Mouse (Mus musculus) midbrain, embryonic 13.5 days (tissue): ENCODE results near the gene Ddx49. TPM values are rescaled to one million over a fixed set of nuclear protein-coding genes. Genes with fewer than 3 reads are reported as not detected.

Source experiments
- ATAC-seq: fragments of 200-750 bp; cut with Nextera tagmentation; 2 replicates; pipeline ENCODE4 v1.8.0; 2017; ENCODE audit warnings: mild to moderate bottlenecking, moderate TSS enrichment, moderate library complexity
- H3K27ac ChIP-seq: fragments of 300-500 bp; sonication (generic); 2 replicates; pipeline ENCODE4 v1.5.1; 2015; ENCODE audit warnings: inconsistent platforms, mild to moderate bottlenecking, moderate library complexity
- H3K27me3 ChIP-seq: fragments of 300-500 bp; sonication (generic); 2 replicates; pipeline ENCODE4 v1.6.1; 2015; ENCODE audit warnings: mild to moderate bottlenecking, inconsistent platforms
- H3K36me3 ChIP-seq: fragments of 300-500 bp; sonication (generic); 2 replicates; pipeline ENCODE4 v1.6.1; 2015; ENCODE audit warnings: mild to moderate bottlenecking, inconsistent platforms
- H3K4me1 ChIP-seq: fragments of 300-500 bp; sonication (generic); replicated peaks from 2 replicates; pipeline ENCODE4 v1.6.1; 2015; ENCODE audit warnings: inconsistent platforms
- H3K4me2 ChIP-seq: fragments of 300-500 bp; sonication (generic); replicated peaks from 2 replicates; pipeline ENCODE4 v1.6.1; 2015; ENCODE audit warnings: moderate library complexity, mild to moderate bottlenecking, inconsistent platforms
- H3K4me3 ChIP-seq: fragments of 300-500 bp; sonication (generic); replicated peaks from 2 replicates; pipeline ENCODE4 v1.5.1; 2015; ENCODE audit warnings: mild to moderate bottlenecking, inconsistent platforms
- H3K9ac ChIP-seq: fragments of 300-500 bp; sonication (generic); replicated peaks from 2 replicates; pipeline ENCODE4 v1.6.1; 2015; ENCODE audit warnings: mild to moderate bottlenecking, inconsistent platforms
- H3K9me3 ChIP-seq: fragments of 300-500 bp; sonication (generic); 2 replicates; pipeline ENCODE4 v1.6.1; 2016; ENCODE audit warnings: mild to moderate bottlenecking, inconsistent platforms
- WGBS: fragments of 180-500 bp; shearing (Covaris S2); methylation state at CpG from one replicate; pipeline ENCODE4 v1.1.7; 2015; 5-methylcytosine and 5-hydroxymethylcytosine counted together
- polyA plus RNA-seq: library from polyadenylated mRNA; unstranded; fragments of >200 nt; fragmentation: Nextera tagmentation; extraction: Ambion mirVana; gene quantifications from 2 replicates; pipeline ENCODE4 v1.2.1, GENCODE M21; 2015

Ddx49 gene
- polyA plus RNA-seq, 1 experiment from 2014 or later, result 50.0 TPM

- WGBS, result 2% methylated on average over 63 of the region's 66 CpGs
- Histone ChIP-seq H3K9me3 (no peaks in the 10 kb centered on the region), H3K9ac (peak within 1 kb of the TSS; percentile 84), H3K4me1 (peaks cover 37% of the 10 kb centered on the region), H3K27me3 (no peaks in the 10 kb centered on the region), H3K27ac (peak within 1 kb of the TSS; percentile 95), H3K36me3 (peaks cover 51% of the 10 kb centered on the region), H3K4me3 (peak within 1 kb of the TSS; percentile 66), H3K4me2 (peak within 1 kb of the TSS; percentile 68)
- peak; percentile 61 for ATAC-seq
Measured at GRCm38 (mm10) chr8:70315624-70316510, 13.6 kb upstream of the Ddx49 start, which contains the start of gene Cers1. Cers1 (plus strand) TSS chr8:70315775.

GRCm38 (mm10) chr8:70313399-70313798, 11.1 kb upstream of the Ddx49 start:
- no peaks in the 10 kb centered on the region for H3K9me3 ChIP-seq
- H3K9ac ChIP-seq, result no peak overlapping the region
- peaks cover 54% of the 10 kb centered on the region for H3K36me3 ChIP-seq
- H3K4me3 ChIP-seq, result no peak overlapping the region
- WGBS, result 96% methylated on average over 2 of the region's 2 CpGs
- H3K4me1 ChIP-seq, result peaks cover 37% of the 10 kb centered on the region
- ATAC-seq, result no peak
- no peak overlapping the region for H3K4me2 ChIP-seq
- H3K27me3 ChIP-seq, result no peaks in the 10 kb centered on the region
- H3K27ac ChIP-seq, result no peak overlapping the region

GRCm38 (mm10) chr8:70309311-70309710, 7.0 kb upstream of the Ddx49 start:
- Histone ChIP-seq H3K4me3 (no peak overlapping the region), H3K27ac (no peak overlapping the region), H3K4me2 (no peak overlapping the region), H3K4me1 (peaks cover 6% of the 10 kb centered on the region), H3K9me3 (no peaks in the 10 kb centered on the region), H3K36me3 (peaks cover 89% of the 10 kb centered on the region), H3K9ac (no peak overlapping the region), H3K27me3 (no peaks in the 10 kb centered on the region)
- no peak for ATAC-seq
- WGBS, result 22% methylated on average over 2 of the region's 2 CpGs

- H3K36me3 ChIP-seq, result peaks cover 57% of the 10 kb centered on the region
- H3K4me2 ChIP-seq, result peak overlapping the region; percentile 97
- peak overlapping the region; percentile 83 for H3K9ac ChIP-seq
- peak overlapping the region; percentile 60; the same call in 1 of the 2 replicates for H3K27ac ChIP-seq
- H3K4me3 ChIP-seq, result peak overlapping the region; percentile 89
- peak; percentile 48 for ATAC-seq
- 5% methylated on average over 16 of the region's 16 CpGs for WGBS
- no peaks in the 10 kb centered on the region for H3K27me3 ChIP-seq
- H3K4me1 ChIP-seq, result peaks cover 33% of the 10 kb centered on the region
- H3K9me3 ChIP-seq, result no peaks in the 10 kb centered on the region
Measured at GRCm38 (mm10) chr8:70302901-70303300, 612 bp upstream of the Ddx49 start.

GRCm38 (mm10) chr8:70300881-70301280, 1.4 kb downstream of the Ddx49 start:
- Histone ChIP-seq H3K4me2 (no peak overlapping the region), H3K9me3 (no peaks in the 10 kb centered on the region), H3K36me3 (peaks cover 60% of the 10 kb centered on the region), H3K27me3 (no peaks in the 10 kb centered on the region), H3K27ac (no peak overlapping the region), H3K4me1 (peaks cover 33% of the 10 kb centered on the region), H3K4me3 (no peak overlapping the region), H3K9ac (no peak overlapping the region)
- 81% methylated on average over 3 of the region's 3 CpGs for WGBS
- no peak for ATAC-seq

- Histone ChIP-seq H3K36me3 (peaks cover 93% of the 10 kb centered on the region), H3K4me1 (no peaks in the 10 kb centered on the region), H3K4me2 (no peak overlapping the region), H3K9me3 (no peaks in the 10 kb centered on the region), H3K9ac (no peak overlapping the region), H3K27me3 (no peaks in the 10 kb centered on the region), H3K4me3 (no peak overlapping the region), H3K27ac (no peak overlapping the region)
- no peak for ATAC-seq
- 83% methylated on average over 5 of the region's 5 CpGs for WGBS
Measured at GRCm38 (mm10) chr8:70293988-70294405, 8.3 kb downstream of the Ddx49 start.

GRCm38 (mm10) chr8:70286737-70287136, 15.6 kb downstream of the Ddx49 start:
- Histone ChIP-seq H3K4me1 (peaks cover 22% of the 10 kb centered on the region), H3K27me3 (no peaks in the 10 kb centered on the region), H3K4me3 (no peak overlapping the region), H3K4me2 (no peak overlapping the region), H3K27ac (no peak overlapping the region), H3K9ac (no peak overlapping the region), H3K36me3 (peaks cover 67% of the 10 kb centered on the region), H3K9me3 (no peaks in the 10 kb centered on the region)
- no peak for ATAC-seq
- 89% methylated on average over 8 of the region's 8 CpGs for WGBS

- H3K9ac ChIP-seq, result no peak overlapping the region
- H3K4me1 ChIP-seq, result peaks cover 22% of the 10 kb centered on the region
- no peak for ATAC-seq
- no peak overlapping the region for H3K4me2 ChIP-seq
- WGBS, result 97% methylated on average over 15 of the region's 15 CpGs
- no peak overlapping the region for H3K4me3 ChIP-seq
- H3K36me3 ChIP-seq, result peaks cover 53% of the 10 kb centered on the region
- H3K9me3 ChIP-seq, result no peaks in the 10 kb centered on the region
- H3K27ac ChIP-seq, result no peak overlapping the region
- H3K27me3 ChIP-seq, result no peaks in the 10 kb centered on the region
Measured at GRCm38 (mm10) chr8:70285304-70285703, 17.0 kb downstream of the Ddx49 start.

GRCm38 (mm10) chr8:70284421-70284820, 17.9 kb downstream of the Ddx49 start:
- Histone ChIP-seq H3K9me3 (no peaks in the 10 kb centered on the region), H3K4me1 (peaks cover 22% of the 10 kb centered on the region), H3K27me3 (no peaks in the 10 kb centered on the region), H3K27ac (no peak overlapping the region), H3K4me3 (0 out of 2 replicates have a peak overlapping the region, but pooled peaks have one; percentile 90), H3K4me2 (peak overlapping the region; percentile 88), H3K36me3 (peaks cover 46% of the 10 kb centered on the region), H3K9ac (no peak overlapping the region)
- ATAC-seq, result no peak
- WGBS, result 68% methylated on average over 5 of the region's 5 CpGs

- H3K9ac ChIP-seq, result peak overlapping the region; percentile 93
- WGBS, result under 1% methylated on average over 54 of the region's 55 CpGs
- peak overlapping the region; percentile 72 for H3K27ac ChIP-seq
Measured at GRCm38 (mm10) chr8:70283136-70284077, 18.9 kb downstream of the Ddx49 start.

GRCm38 (mm10) chr8:70282603-70283135, 19.6 kb downstream of the Ddx49 start, which contains the start of gene Homer3:
Homer3 (plus strand) TSS chr8:70282827.
- 1% methylated on average over 36 of the region's 36 CpGs for WGBS
- Histone ChIP-seq H3K27ac (peak within 1 kb of the TSS; percentile 72), H3K4me2 (peak within 1 kb of the TSS; percentile 88), H3K4me1 (peaks cover 22% of the 10 kb centered on the region), H3K9ac (peak within 1 kb of the TSS; percentile 93), H3K36me3 (peaks cover 30% of the 10 kb centered on the region), H3K27me3 (no peaks in the 10 kb centered on the region), H3K9me3 (no peaks in the 10 kb centered on the region), H3K4me3 (peak within 1 kb of the TSS; percentile 90)
- ATAC-seq, result peak; percentile 88

More at GRCm38 (mm10) chr8:70283136-70284077, 18.9 kb downstream of the Ddx49 start:
- H3K36me3 ChIP-seq, result peaks cover 38% of the 10 kb centered on the region
- peak; percentile 66 for ATAC-seq
- H3K27me3 ChIP-seq, result no peaks in the 10 kb centered on the region
- peak overlapping the region; percentile 90 for H3K4me3 ChIP-seq
- no peaks in the 10 kb centered on the region for H3K9me3 ChIP-seq
- H3K4me2 ChIP-seq, result peak overlapping the region; percentile 88
- peaks cover 22% of the 10 kb centered on the region for H3K4me1 ChIP-seq
